Mouse (Mus musculus) midbrain, postnatal 0 days (tissue): Measurements from ENCODE around the gene Aqp1. TPM values are rescaled to one million over a fixed set of nuclear protein-coding genes. Genes with fewer than 3 reads are reported as not detected.

Experiments
- ATAC-seq: fragments of 200-750 bp; cut with Nextera tagmentation; 2 replicates; pipeline ENCODE4 v1.8.0; 2017; ENCODE audit warnings: moderate number of reproducible peaks, mild to moderate bottlenecking, moderate TSS enrichment, moderate library complexity; ENCODE audit not compliant: low FRiP score
- DNase-seq: peaks from one replicate; pipeline ENCODE4 v3.0.0-alpha.2; 2015; ENCODE audit warnings: low spot score
- H3K27ac ChIP-seq: fragments of 300-500 bp; sonication (generic); 2 replicates; pipeline ENCODE4 v1.5.1; 2014; ENCODE audit warnings: low read depth, mild to moderate bottlenecking, low read length, mixed read lengths
- H3K27me3 ChIP-seq: fragments of 300-500 bp; sonication (generic); 2 replicates; pipeline ENCODE4 v1.6.1; 2014; ENCODE audit warnings: low read length, control low read depth, mixed read lengths; ENCODE audit not compliant: insufficient read depth
- H3K36me3 ChIP-seq: fragments of 300-500 bp; sonication (generic); 2 replicates; pipeline ENCODE4 v1.6.1; 2014; ENCODE audit warnings: low read length, control low read depth, mixed read lengths; ENCODE audit not compliant: insufficient read depth
- H3K4me1 ChIP-seq: fragments of 300-500 bp; sonication (generic); 2 replicates; pipeline ENCODE4 v1.6.1; 2014; ENCODE audit warnings: mild to moderate bottlenecking, control low read depth, antibody characterized with exemption, low read length, mixed read lengths; ENCODE audit not compliant: insufficient read depth
- H3K4me2 ChIP-seq: fragments of 300-500 bp; sonication (generic); 2 replicates; pipeline ENCODE4 v1.6.1; 2014; ENCODE audit warnings: low read depth, mild to moderate bottlenecking, low read length, mixed read lengths; ENCODE audit not compliant: poor library complexity, severe bottlenecking
- H3K4me3 ChIP-seq: fragments of 300-500 bp; sonication (generic); 2 replicates; pipeline ENCODE4 v1.5.1; 2014; ENCODE audit warnings: low read depth, mild to moderate bottlenecking, low read length, moderate library complexity
- H3K9ac ChIP-seq: fragments of 300-500 bp; sonication (generic); replicated peaks from 2 replicates; pipeline ENCODE4 v1.6.1; 2014; ENCODE audit warnings: mild to moderate bottlenecking, low read length, moderate library complexity, mixed read lengths; ENCODE audit not compliant: poor library complexity, severe bottlenecking
- H3K9me3 ChIP-seq: fragments of 300-500 bp; sonication (generic); 2 replicates; pipeline ENCODE4 v1.6.1; 2016; ENCODE audit warnings: low read length, control low read depth
- CTCF ChIP-seq: IDR thresholded peaks from 2 replicates; pipeline ENCODE4 v1.5.1; 2016; ENCODE audit warnings: antibody characterized with exemption, mild to moderate bottlenecking
- WGBS: fragments of 180-500 bp; shearing (Covaris S2); extraction: QIAGEN DNeasy Blood & Tissue Kit; methylation state at CpG from one replicate; pipeline ENCODE4 v1.1.7; 2014; 5-methylcytosine and 5-hydroxymethylcytosine counted together
- polyA plus RNA-seq: library from polyadenylated mRNA; unstranded; fragments of >200 nt; fragmentation: Nextera tagmentation; extraction: Ambion mirVana; gene quantifications from 2 replicates; pipeline ENCODE4 v1.2.1, GENCODE M21; 2015
- total RNA-seq: library from RNA; depleted of rRNA; stranded (reverse); fragments of >200 nt; gene quantifications from 2 replicates; pipeline ENCODE4 v1.2.3, GENCODE M21; 2014

The Aqp1 gene
- total and polyA plus RNA-seq, 2 experiments from 2014 or later: 0.63 to 13.2 TPM

GRCm38 (mm10) chr6:55384356-55384951 is 48.2 kb downstream of the Aqp1 start:
- DNase-seq (no peak), ATAC-seq (no peak)
- H3K4me2 ChIP-seq: no peak overlapping the region
- no peak overlapping the region for H3K4me3 ChIP-seq
- no peaks in the 10 kb centered on the region for H3K36me3 ChIP-seq
- H3K4me1 ChIP-seq: 0 out of 2 replicates have a peak, but pooled peaks cover 5% of the 10 kb centered on the region
- 80% methylated on average over 5 of the region's 5 CpGs for WGBS
- no peak for TF ChIP-seq CTCF
- no peaks in the 10 kb centered on the region for H3K27me3 ChIP-seq
- H3K27ac ChIP-seq: no peak overlapping the region
- H3K9me3 ChIP-seq: no peaks in the 10 kb centered on the region
- no peak overlapping the region for H3K9ac ChIP-seq

- Histone ChIP-seq H3K4me2 (no peak overlapping the region), H3K4me3 (no peak overlapping the region), H3K27ac (no peak overlapping the region), H3K9me3 (no peaks in the 10 kb centered on the region), H3K36me3 (no peaks in the 10 kb centered on the region), H3K27me3 (no peaks in the 10 kb centered on the region), H3K4me1 (peaks cover 8% of the 10 kb centered on the region; the same call in 1 of the 2 replicates), H3K9ac (no peak overlapping the region)
- ATAC-seq (no peak), DNase-seq (no peak)
- 32% methylated on average over 12 of the region's 12 CpGs for WGBS
- TF ChIP-seq CTCF: no peak
Observed at GRCm38 (mm10) chr6:55388546-55389169, 52.4 kb downstream of the Aqp1 start.

GRCm38 (mm10) chr6:55389321-55389720 is 53.1 kb downstream of the Aqp1 start:
- Histone ChIP-seq H3K27me3 (no peaks in the 10 kb centered on the region), H3K9me3 (no peaks in the 10 kb centered on the region), H3K9ac (no peak overlapping the region), H3K4me3 (no peak overlapping the region), H3K27ac (no peak overlapping the region), H3K4me2 (no peak overlapping the region), H3K4me1 (peaks cover 8% of the 10 kb centered on the region; the same call in 1 of the 2 replicates), H3K36me3 (no peaks in the 10 kb centered on the region)
- no peak for TF ChIP-seq CTCF
- 71% methylated on average over 5 of the region's 5 CpGs for WGBS
- DNase-seq (no peak), ATAC-seq (no peak)

GRCm38 (mm10) chr6:55391814-55392213 is 55.6 kb downstream of the Aqp1 start:
- Histone ChIP-seq H3K9ac (no peak overlapping the region), H3K9me3 (no peaks in the 10 kb centered on the region), H3K4me2 (no peak overlapping the region), H3K27ac (no peak overlapping the region), H3K4me3 (no peak overlapping the region), H3K4me1 (peaks cover 14% of the 10 kb centered on the region), H3K27me3 (no peaks in the 10 kb centered on the region), H3K36me3 (no peaks in the 10 kb centered on the region)
- ATAC-seq (peak; percentile 26; the same call in 1 of the 2 replicates), DNase-seq (peak; percentile 84)
- TF ChIP-seq CTCF: no peak
- 32% methylated on average over 4 of the region's 4 CpGs for WGBS

DNA sequence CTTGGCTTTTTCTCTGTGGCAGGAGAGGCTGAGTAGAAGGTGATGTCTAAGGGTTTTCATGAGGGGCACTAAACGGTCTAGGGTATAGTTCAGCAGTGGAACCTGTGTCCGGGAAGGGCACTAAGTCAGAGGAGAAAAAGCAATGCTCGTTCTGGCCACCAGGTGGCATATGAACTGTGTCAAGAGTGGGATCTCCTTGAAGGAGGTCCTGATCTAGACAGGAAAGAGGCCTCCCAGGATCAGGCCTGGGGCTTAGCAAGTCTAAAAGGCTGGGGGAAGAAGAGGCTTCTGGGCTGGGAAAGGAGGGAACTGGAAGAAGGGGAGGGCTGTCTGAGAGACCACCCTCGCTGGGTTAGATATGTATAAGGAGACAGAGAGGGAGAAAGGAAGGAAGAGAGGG is 56.2 kb downstream of the Aqp1 start:
- no peak overlapping the region for H3K27ac ChIP-seq

DNA sequence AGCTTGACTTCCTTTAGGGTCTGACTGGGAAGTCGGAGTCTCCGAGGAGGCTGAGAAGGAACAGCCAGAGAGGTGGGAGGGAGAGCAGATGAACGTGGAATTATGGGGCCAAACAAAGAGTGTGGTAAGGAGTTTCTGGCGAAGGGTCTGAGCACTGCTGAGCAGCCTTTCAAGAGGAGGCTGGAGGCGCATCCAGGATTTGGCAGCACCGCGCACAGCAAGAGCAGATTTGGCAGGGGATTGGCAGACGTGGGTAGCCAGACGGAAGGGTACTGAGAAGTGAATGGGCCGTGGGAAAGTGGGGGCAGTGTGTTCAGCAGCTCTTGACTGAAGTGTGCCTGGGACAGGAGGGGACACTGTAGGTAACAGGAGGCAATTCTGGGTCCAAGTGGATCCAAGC is 58.6 kb downstream of the Aqp1 start:
- Histone ChIP-seq H3K27ac (no peak overlapping the region), H3K9me3 (no peaks in the 10 kb centered on the region), H3K4me2 (no peak overlapping the region), H3K9ac (no peak overlapping the region), H3K4me3 (no peak overlapping the region), H3K36me3 (no peaks in the 10 kb centered on the region), H3K4me1 (peaks cover 19% of the 10 kb centered on the region), H3K27me3 (no peaks in the 10 kb centered on the region)
- DNase-seq (peak; percentile 90), ATAC-seq (no peak)
- TF ChIP-seq CTCF: no peak
- WGBS: 52% methylated on average over 10 of the region's 10 CpGs

More for the DNA sequence above, 56.2 kb downstream of the Aqp1 start:
- no peaks in the 10 kb centered on the region for H3K36me3 ChIP-seq
- no peaks in the 10 kb centered on the region for H3K9me3 ChIP-seq
- peaks cover 17% of the 10 kb centered on the region for H3K4me1 ChIP-seq
- ATAC-seq (peak; percentile 29), DNase-seq (peak; percentile 92)
- WGBS: 11% methylated on average over 4 of the region's 4 CpGs
- H3K4me3 ChIP-seq: no peak overlapping the region
- no peak overlapping the region for H3K4me2 ChIP-seq
- H3K9ac ChIP-seq: no peak overlapping the region
- peak; percentile 92 for TF ChIP-seq CTCF
- no peaks in the 10 kb centered on the region for H3K27me3 ChIP-seq
